Mouse (Mus musculus) pancreas, adult 10 weeks (tissue): ENCODE results near the gene Ptprc. TPM values are rescaled to one million over a fixed set of nuclear protein-coding genes. Genes with fewer than 3 reads are reported as not detected.

Experiments
- polyA plus RNA-seq: library from polyadenylated mRNA; stranded (reverse); fragments of 350-450 nt; fragmentation: Illumina TruSeq; extraction: RNeasy Lipid Tissue Mini Kit (QIAGEN cat#74804); gene quantifications from one replicate; pipeline ENCODE4 v1.2.3, GENCODE M21; 2015; ENCODE audit warnings: low read depth, low replicate concordance; ENCODE audit not compliant: insufficient read depth

The Ptprc gene
- polyA plus RNA-seq: 2.6 TPM

DNA sequence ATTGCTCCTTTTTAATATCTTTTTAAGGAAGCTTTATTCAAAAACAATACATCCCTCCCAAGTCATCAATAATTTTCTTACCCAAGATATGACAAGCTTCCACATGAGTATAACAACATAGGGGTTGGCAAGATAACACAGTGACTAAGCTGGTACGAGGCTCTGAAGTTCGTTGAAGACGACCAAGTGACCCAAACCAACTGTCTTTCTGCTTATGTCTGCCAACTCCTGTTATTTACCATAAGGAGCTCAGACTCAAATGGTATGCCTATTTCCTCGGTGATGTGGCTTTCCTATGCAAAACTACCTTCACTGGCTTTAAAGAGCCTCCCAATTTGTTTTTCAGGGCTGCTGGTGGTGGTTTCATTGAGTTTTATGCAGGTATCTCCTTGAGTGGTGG lies at the start of gene Ptprc:
Ptprc (minus strand) TSS at position 215 of the 400 bp plus-strand sequence.

Other genes starting within 250 kb of the Ptprc start
- gene Atp6v1g3, start 98.0 kb upstream of the Ptprc start, polyA plus RNA-seq: not detected